Mouse (Mus musculus): ENCODE measurements around the gene Klhl6.

Gene Klhl6

GRCm38 (mm10) chr16:19968666-19969065, 14.2 kb downstream of the Klhl6 start:
- DNase-seq = no peak

GRCm38 (mm10) chr16:19967897-19968392, 14.9 kb downstream of the Klhl6 start:
- no peak for DNase-seq

GRCm38 (mm10) chr16:19966976-19967375, 15.9 kb downstream of the Klhl6 start:
- DNase-seq = no peak

- no peak for DNase-seq
Observed at GRCm38 (mm10) chr16:19966437-19966836, 16.4 kb downstream of the Klhl6 start.

GRCm38 (mm10) chr16:19962951-19963350, 19.9 kb downstream of the Klhl6 start:
- DNase-seq = no peak

GRCm38 (mm10) chr16:19961070-19961469, 21.8 kb downstream of the Klhl6 start:
- DNase-seq = no peak

GRCm38 (mm10) chr16:19960407-19961058, 22.3 kb downstream of the Klhl6 start:
- no peak for DNase-seq

GRCm38 (mm10) chr16:19957051-19957450, 25.8 kb downstream of the Klhl6 start:
- no peak for DNase-seq

GRCm38 (mm10) chr16:19947336-19947735, 35.5 kb downstream of the Klhl6 start:
- no peak for DNase-seq

GRCm38 (mm10) chr16:19946578-19947298, 36.1 kb downstream of the Klhl6 start:
- no peak for DNase-seq

- no peak for DNase-seq
Observed at GRCm38 (mm10) chr16:19920823-19921222, 62.0 kb downstream of the Klhl6 start.

GRCm38 (mm10) chr16:19918286-19918685, 64.6 kb downstream of the Klhl6 start:
- no peak for DNase-seq

- DNase-seq = no peak
Observed at GRCm38 (mm10) chr16:19912582-19912981, 70.3 kb downstream of the Klhl6 start.

- no peak for DNase-seq
Observed at GRCm38 (mm10) chr16:19908291-19908690, 74.5 kb downstream of the Klhl6 start.

- DNase-seq = peak; percentile 68 to 70
Observed at GRCm38 (mm10) chr16:19907103-19907502, 75.7 kb downstream of the Klhl6 start.

- DNase-seq = no peak
Observed at GRCm38 (mm10) chr16:19904734-19905479, 77.9 kb downstream of the Klhl6 start.

- DNase-seq = no peak
Observed at GRCm38 (mm10) chr16:19903792-19904191, 79.0 kb downstream of the Klhl6 start.
